Mouse (Mus musculus) liver, embryonic 12.5 days (tissue): ENCODE data around the gene Pip4k2b. TPM values are rescaled to one million over a fixed set of nuclear protein-coding genes. Genes with fewer than 3 reads are reported as not detected.

Experiments
- ATAC-seq: fragments of 200-750 bp; cut with Nextera tagmentation; 2 replicates; pipeline ENCODE4 v1.8.0; 2017; ENCODE audit warnings: moderate number of reproducible peaks, mild to moderate bottlenecking, moderate library complexity
- H3K27ac ChIP-seq: fragments of 300-500 bp; sonication (generic); 2 replicates; pipeline ENCODE4 v1.5.1; 2016; ENCODE audit warnings: mild to moderate bottlenecking
- H3K27me3 ChIP-seq: fragments of 300-500 bp; sonication (generic); replicated peaks from 2 replicates; pipeline ENCODE4 v1.6.1; 2016; ENCODE audit warnings: mild to moderate bottlenecking, moderate library complexity
- H3K36me3 ChIP-seq: fragments of 300-500 bp; sonication (generic); 2 replicates; pipeline ENCODE4 v1.6.1; 2016; ENCODE audit warnings: mild to moderate bottlenecking, moderate library complexity
- H3K4me1 ChIP-seq: fragments of 300-500 bp; sonication (generic); 2 replicates; pipeline ENCODE4 v1.6.1; 2016
- H3K4me2 ChIP-seq: fragments of 300-500 bp; sonication (generic); 2 replicates; pipeline ENCODE4 v1.6.1; 2016; ENCODE audit warnings: mild to moderate bottlenecking, moderate library complexity
- H3K4me3 ChIP-seq: fragments of 300-500 bp; sonication (generic); 2 replicates; pipeline ENCODE4 v1.5.1; 2016; ENCODE audit warnings: mild to moderate bottlenecking, moderate library complexity
- H3K9ac ChIP-seq: fragments of 300-500 bp; sonication (generic); 2 replicates; pipeline ENCODE4 v1.6.1; 2016; ENCODE audit warnings: mild to moderate bottlenecking, moderate library complexity
- H3K9me3 ChIP-seq: fragments of 300-500 bp; sonication (generic); replicated peaks from 2 replicates; pipeline ENCODE4 v1.6.1; 2016; ENCODE audit warnings: mild to moderate bottlenecking, moderate library complexity
- WGBS: fragments of 180-500 bp; shearing (Covaris S2); methylation state at CpG from one replicate; pipeline ENCODE4 v1.1.7; 2016; ENCODE audit not compliant: insufficient replicate concordance; 5-methylcytosine and 5-hydroxymethylcytosine counted together
- polyA plus RNA-seq: library from polyadenylated mRNA; unstranded; fragments of >200 nt; fragmentation: Nextera tagmentation; extraction: Ambion mirVana; gene quantifications from 2 replicates; pipeline ENCODE4 v1.2.1, GENCODE M21; 2016

The Pip4k2b gene
- polyA plus RNA-seq, 1 experiment from 2014 or later: 0.92 TPM

- H3K9ac ChIP-seq: peak overlapping the region; percentile 72
- ATAC-seq: no peak
- WGBS: 18% methylated on average over 14 of the region's 14 CpGs
Observed at GRCm38 (mm10) chr11:97697891-97698529, 46.5 kb downstream of the Pip4k2b start.

GRCm38 (mm10) chr11:97697199-97697890 lies 47.2 kb downstream of the Pip4k2b start:
- H3K4me2 ChIP-seq: peak overlapping the region; percentile 96
- H3K27ac ChIP-seq: no peak overlapping the region
- peak overlapping the region; percentile 64; the same call in 1 of the 2 replicates for H3K4me3 ChIP-seq
- no peak for ATAC-seq
- no peaks in the 10 kb centered on the region for H3K9me3 ChIP-seq
- H3K9ac ChIP-seq: no peak overlapping the region
- WGBS: 62% methylated on average over 11 of the region's 11 CpGs
- H3K27me3 ChIP-seq: peaks cover 56% of the 10 kb centered on the region
- no peaks in the 10 kb centered on the region for H3K36me3 ChIP-seq
- H3K4me1 ChIP-seq: peaks cover 72% of the 10 kb centered on the region

More at GRCm38 (mm10) chr11:97697891-97698529, 46.5 kb downstream of the Pip4k2b start:
- peak overlapping the region; percentile 64 for H3K4me3 ChIP-seq
- H3K27ac ChIP-seq: peak overlapping the region; percentile 51; the same call in 1 of the 2 replicates
- no peaks in the 10 kb centered on the region for H3K36me3 ChIP-seq
- peaks cover 72% of the 10 kb centered on the region for H3K4me1 ChIP-seq
- peak overlapping the region; percentile 96 for H3K4me2 ChIP-seq
- H3K9me3 ChIP-seq: no peaks in the 10 kb centered on the region
- H3K27me3 ChIP-seq: peaks cover 56% of the 10 kb centered on the region

- peaks cover 67% of the 10 kb centered on the region for H3K4me1 ChIP-seq
- H3K27ac ChIP-seq: no peak overlapping the region
- no peaks in the 10 kb centered on the region for H3K9me3 ChIP-seq
- ATAC-seq: no peak
- H3K9ac ChIP-seq: no peak overlapping the region
- no peak overlapping the region for H3K4me2 ChIP-seq
- H3K4me3 ChIP-seq: no peak overlapping the region
- 77% methylated on average over 8 of the region's 8 CpGs for WGBS
- H3K27me3 ChIP-seq: peaks cover 51% of the 10 kb centered on the region
- peaks cover 6% of the 10 kb centered on the region; the same call in 1 of the 2 replicates for H3K36me3 ChIP-seq
Observed at GRCm38 (mm10) chr11:97696669-97697068, 47.8 kb downstream of the Pip4k2b start.

- Histone ChIP-seq H3K4me3 (no peak overlapping the region), H3K27me3 (peaks cover 43% of the 10 kb centered on the region), H3K9me3 (no peaks in the 10 kb centered on the region), H3K4me2 (no peak overlapping the region), H3K4me1 (peaks cover 59% of the 10 kb centered on the region), H3K9ac (no peak overlapping the region), H3K36me3 (peaks cover 14% of the 10 kb centered on the region), H3K27ac (no peak overlapping the region)
- WGBS: 61% methylated on average over 8 of the region's 9 CpGs
- no peak for ATAC-seq
Observed at GRCm38 (mm10) chr11:97695712-97696401, 48.6 kb downstream of the Pip4k2b start.

GRCm38 (mm10) chr11:97694921-97695711 lies 49.4 kb downstream of the Pip4k2b start:
- 82% methylated on average over 17 of the region's 17 CpGs for WGBS
- Histone ChIP-seq H3K4me1 (peaks cover 51% of the 10 kb centered on the region), H3K27me3 (peaks cover 36% of the 10 kb centered on the region), H3K9ac (no peak overlapping the region), H3K36me3 (peaks cover 19% of the 10 kb centered on the region), H3K27ac (no peak overlapping the region), H3K4me3 (no peak overlapping the region), H3K4me2 (no peak overlapping the region), H3K9me3 (no peaks in the 10 kb centered on the region)
- no peak for ATAC-seq

- no peak for ATAC-seq
- Histone ChIP-seq H3K9me3 (no peaks in the 10 kb centered on the region), H3K4me2 (no peak overlapping the region), H3K27me3 (peaks cover 29% of the 10 kb centered on the region), H3K9ac (no peak overlapping the region), H3K4me1 (peaks cover 45% of the 10 kb centered on the region), H3K4me3 (no peak overlapping the region), H3K27ac (no peak overlapping the region), H3K36me3 (peaks cover 19% of the 10 kb centered on the region)
- WGBS: 76% methylated on average over 4 of the region's 4 CpGs
Observed at GRCm38 (mm10) chr11:97694435-97694834, 50.1 kb downstream of the Pip4k2b start.

- Histone ChIP-seq H3K4me3 (no peak overlapping the region), H3K27ac (no peak overlapping the region), H3K36me3 (peaks cover 23% of the 10 kb centered on the region), H3K27me3 (peaks cover 23% of the 10 kb centered on the region), H3K4me2 (no peak overlapping the region), H3K4me1 (peaks cover 26% of the 10 kb centered on the region), H3K9me3 (no peaks in the 10 kb centered on the region), H3K9ac (no peak overlapping the region)
- WGBS: 24% methylated on average over 10 of the region's 10 CpGs
- no peak for ATAC-seq
Observed at GRCm38 (mm10) chr11:97689861-97690260, 54.6 kb downstream of the Pip4k2b start.

GRCm38 (mm10) chr11:97687061-97687460 lies 57.4 kb downstream of the Pip4k2b start:
- H3K4me2 ChIP-seq: no peak overlapping the region; the same call in 1 of the 2 replicates
- H3K4me1 ChIP-seq: peaks cover 31% of the 10 kb centered on the region
- no peak overlapping the region for H3K9ac ChIP-seq
- H3K36me3 ChIP-seq: peaks cover 21% of the 10 kb centered on the region
- H3K4me3 ChIP-seq: no peak overlapping the region
- H3K27me3 ChIP-seq: peaks cover 40% of the 10 kb centered on the region
- no peaks in the 10 kb centered on the region for H3K9me3 ChIP-seq
- 88% methylated on average over 3 of the region's 3 CpGs for WGBS
- no peak overlapping the region for H3K27ac ChIP-seq
- no peak for ATAC-seq

GRCm38 (mm10) chr11:97686322-97686908 lies 58.1 kb downstream of the Pip4k2b start:
- peaks cover 40% of the 10 kb centered on the region for H3K27me3 ChIP-seq
- ATAC-seq: no peak
- WGBS: 63% methylated on average over 11 of the region's 11 CpGs
- peak overlapping the region; percentile 45 for H3K4me3 ChIP-seq
- no peak overlapping the region for H3K27ac ChIP-seq
- H3K9me3 ChIP-seq: no peaks in the 10 kb centered on the region
- H3K4me1 ChIP-seq: peaks cover 31% of the 10 kb centered on the region
- H3K36me3 ChIP-seq: peaks cover 14% of the 10 kb centered on the region
- H3K9ac ChIP-seq: peak overlapping the region; percentile 44; the same call in 1 of the 2 replicates
- H3K4me2 ChIP-seq: peak overlapping the region; percentile 74

GRCm38 (mm10) chr11:97685613-97686321 lies 58.7 kb downstream of the Pip4k2b start, which contains the start of gene Cisd3:
Cisd3 (plus strand) TSS chr11:97685826.
- peak within 1 kb of the TSS; percentile 74 for H3K4me2 ChIP-seq
- H3K27ac ChIP-seq: no peak within 1 kb of the TSS
- peaks cover 40% of the 10 kb centered on the region for H3K27me3 ChIP-seq
- peak within 1 kb of the TSS; percentile 45 for H3K4me3 ChIP-seq
- H3K9me3 ChIP-seq: no peaks in the 10 kb centered on the region
- H3K36me3 ChIP-seq: peaks cover 9% of the 10 kb centered on the region
- peak within 1 kb of the TSS; percentile 44; the same call in 1 of the 2 replicates for H3K9ac ChIP-seq
- 2% methylated on average over 43 of the region's 43 CpGs for WGBS
- peak; percentile 82 for ATAC-seq
- peaks cover 31% of the 10 kb centered on the region for H3K4me1 ChIP-seq
